Mouse (Mus musculus): ENCODE results near the gene Dnase1l2.

The Dnase1l2 gene

DNA sequence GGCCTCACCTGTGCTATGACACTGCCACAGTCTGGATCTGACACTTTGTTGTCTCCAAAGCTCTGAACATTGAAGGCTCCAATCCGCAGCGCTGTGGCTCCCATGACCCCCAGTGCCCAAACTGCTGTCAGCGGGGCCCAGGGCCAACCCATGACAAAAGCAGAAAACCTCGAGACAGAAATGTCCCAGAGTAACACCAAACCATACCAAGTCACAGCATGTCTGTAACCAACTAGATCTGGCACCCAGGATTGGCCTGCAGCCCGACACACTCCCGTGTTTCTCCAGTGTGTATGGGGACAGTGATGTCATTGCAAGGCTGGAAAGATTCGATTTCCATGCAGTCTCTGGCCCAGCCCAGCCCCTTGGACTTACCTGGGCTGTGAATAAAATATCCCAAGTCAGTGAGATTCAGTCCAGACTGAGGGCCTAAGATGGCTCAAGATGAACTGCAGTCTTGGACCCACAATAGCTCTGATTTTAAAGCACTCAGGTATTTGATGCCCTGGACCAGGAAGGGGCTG, at the start of gene Dnase1l2:
Gene Dnase1l2, minus strand, starts transcription at position 474 of the 524 bp plus-strand sequence.
- DNase-seq = no peak

DNA sequence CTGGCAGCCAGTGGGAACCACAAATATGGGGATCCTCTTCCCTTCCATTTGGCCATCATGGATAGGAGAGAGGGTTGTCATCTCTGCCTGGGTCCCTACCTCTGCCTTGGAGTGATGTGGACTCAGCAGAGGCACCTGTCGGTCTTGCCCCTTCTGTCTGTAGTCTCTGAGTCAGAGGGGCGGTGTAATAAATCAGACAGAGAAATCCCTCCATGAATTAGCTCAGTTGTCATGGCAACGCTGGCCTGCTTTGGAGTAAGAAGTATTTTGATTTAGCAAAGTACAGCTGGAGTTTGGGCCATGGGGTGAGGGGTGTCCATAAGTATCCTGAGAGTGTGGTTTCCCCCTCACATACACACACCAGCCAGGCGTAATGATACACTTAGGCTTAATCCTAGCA, 47.5 kb upstream of the Dnase1l2 start:
- DNase-seq = no peak

DNA sequence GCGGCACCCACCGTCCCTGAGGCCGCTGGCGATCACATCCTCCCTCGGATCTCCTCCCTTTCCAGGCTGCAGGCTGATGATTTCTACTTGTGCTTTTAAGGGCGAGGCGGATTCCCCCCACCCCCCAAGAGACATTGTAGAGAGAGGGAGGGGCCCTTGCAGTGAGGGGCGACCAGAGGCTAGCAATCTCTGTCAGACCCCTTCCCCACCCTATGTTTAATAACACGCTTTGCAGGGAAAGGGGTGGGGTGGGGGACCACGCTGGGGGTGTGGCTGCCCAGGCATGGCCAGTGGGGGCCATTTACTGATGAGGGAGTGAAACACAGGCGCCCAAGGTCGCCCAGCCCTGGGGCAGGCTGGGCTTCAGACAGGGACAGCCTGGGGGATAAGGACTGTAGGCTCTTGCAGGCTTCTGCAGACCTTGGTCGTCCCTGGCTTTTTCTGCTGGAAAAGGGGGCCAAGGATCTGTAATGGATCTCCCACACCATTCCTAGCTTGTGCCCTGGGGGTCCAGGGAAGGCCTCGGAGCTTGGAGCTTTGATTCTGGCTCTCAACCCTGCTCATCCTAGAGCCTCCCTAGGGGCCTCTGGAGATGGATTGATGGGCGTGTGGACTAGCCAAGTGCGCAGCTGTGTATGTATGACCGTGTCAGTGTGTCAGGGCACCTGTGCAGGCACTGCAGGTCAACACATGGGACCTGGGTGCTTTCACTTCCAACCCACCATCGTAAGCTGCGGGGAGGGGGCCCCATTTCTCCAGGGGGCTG, 46.5 kb upstream of the Dnase1l2 start:
- DNase-seq = no peak

DNA sequence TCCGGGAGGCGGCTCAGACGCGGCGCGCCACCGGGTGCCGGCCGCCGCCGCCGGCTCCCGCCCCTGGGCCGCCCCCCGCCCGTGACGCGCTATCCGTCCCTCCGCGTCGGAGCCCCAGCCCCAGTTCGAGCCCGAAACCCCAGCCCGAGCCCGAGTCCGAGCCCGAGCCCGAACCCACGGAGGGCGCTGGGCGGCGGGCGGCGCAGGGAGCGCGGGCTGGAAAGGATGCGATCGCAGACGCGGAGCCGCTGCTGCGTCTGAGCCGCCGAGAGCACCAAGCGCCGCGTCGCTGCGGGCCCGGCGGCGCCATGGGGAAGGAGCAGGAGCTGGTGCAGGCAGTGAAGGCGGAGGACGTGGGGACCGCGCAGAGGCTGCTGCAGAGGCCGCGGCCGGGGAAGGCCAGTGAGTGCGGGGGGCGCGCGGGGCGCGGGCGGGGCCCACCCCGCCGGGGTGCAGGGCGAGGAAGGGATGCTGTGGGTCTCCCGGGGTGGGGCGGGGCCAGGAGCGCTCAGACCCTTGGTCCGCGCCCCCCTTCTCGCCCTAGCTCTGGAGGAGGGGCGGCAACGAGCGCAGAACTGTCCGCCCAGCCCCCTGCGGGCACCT, 45.9 kb upstream of the Dnase1l2 start:
- no peak for DNase-seq

DNA sequence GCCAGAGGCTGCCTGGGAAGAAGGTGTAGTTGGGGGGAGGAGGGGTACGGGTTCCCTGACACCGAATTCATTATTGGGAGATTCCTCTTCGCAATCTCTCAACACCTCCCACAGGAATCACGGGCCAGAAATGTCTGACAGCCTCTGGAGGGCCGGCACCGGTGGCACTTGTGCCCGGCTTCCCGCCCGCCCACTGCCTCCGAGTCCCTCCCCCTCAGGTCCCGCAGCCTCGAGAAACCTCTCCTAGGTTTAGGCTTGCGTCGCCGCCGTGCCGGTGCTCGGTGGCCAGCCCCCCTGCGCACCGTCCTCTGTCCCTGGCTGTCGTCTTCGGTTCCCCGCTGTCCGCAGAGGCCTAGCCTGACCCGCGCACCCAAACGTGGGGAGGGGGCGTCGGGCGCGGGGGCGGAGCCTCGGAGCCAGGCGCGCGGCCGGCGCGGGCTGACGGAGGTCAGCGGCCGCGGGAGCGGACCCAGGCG, 45.3 kb upstream of the Dnase1l2 start, which contains the start of gene Caskin1:
Gene Caskin1, plus strand, starts transcription at position 416 of the 476 bp plus-strand sequence.
- DNase-seq = no peak

DNA sequence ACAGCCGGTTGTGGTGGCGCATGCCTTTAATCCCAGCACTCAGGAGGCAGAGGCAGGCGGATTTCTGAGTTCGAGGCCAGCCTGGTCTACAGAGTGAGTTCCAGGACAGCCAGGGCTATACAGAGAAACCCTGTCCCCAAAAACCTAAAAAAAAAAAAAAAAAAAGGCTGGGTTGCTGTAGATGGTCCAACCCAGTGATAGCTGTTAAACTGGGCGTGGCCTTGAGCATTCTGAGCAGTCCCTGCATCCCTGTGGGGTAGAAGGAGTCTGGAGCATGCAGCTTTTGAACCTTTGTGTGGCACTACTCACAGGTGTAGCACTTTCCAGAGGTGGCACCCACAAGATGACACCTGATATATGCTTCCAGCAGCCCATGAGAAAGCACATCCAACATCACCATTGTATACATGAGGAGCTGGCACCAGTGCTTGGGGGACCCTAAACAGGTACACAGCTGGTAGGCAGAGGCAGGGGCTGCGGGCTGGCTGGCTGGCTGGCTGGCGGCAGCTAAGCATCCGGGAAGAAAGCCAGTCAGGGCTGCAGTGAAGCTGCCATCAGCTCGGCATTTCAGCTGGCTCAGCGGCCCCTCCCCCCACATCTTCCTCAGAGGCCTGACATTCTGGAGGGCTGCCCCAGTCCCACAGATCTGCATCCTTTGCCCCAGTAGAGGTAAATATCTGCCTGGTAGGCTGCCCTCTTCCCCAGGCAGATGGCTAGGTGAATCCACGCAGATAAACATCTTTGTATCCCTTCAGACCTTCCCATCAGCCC, 42.4 kb upstream of the Dnase1l2 start:
- no peak for DNase-seq

DNA sequence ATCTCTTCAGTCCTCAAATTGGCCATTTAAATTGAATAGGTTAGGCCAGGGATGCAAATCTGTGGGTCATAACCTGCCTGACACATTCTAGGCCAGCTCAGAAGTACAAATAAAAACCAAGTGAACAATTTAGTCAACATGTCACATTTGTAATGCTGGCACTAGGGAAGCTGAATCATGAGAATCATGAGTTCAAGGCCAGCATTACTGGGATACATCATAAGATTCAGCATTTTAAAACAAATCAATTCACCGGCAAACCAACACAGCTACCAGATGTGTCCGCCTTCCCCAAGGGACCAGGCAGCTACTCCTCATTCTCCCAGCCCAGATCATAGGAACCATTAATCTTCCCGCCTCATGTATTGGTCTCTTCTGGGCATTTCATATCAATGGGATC, 40.6 kb upstream of the Dnase1l2 start:
- DNase-seq = no peak

DNA sequence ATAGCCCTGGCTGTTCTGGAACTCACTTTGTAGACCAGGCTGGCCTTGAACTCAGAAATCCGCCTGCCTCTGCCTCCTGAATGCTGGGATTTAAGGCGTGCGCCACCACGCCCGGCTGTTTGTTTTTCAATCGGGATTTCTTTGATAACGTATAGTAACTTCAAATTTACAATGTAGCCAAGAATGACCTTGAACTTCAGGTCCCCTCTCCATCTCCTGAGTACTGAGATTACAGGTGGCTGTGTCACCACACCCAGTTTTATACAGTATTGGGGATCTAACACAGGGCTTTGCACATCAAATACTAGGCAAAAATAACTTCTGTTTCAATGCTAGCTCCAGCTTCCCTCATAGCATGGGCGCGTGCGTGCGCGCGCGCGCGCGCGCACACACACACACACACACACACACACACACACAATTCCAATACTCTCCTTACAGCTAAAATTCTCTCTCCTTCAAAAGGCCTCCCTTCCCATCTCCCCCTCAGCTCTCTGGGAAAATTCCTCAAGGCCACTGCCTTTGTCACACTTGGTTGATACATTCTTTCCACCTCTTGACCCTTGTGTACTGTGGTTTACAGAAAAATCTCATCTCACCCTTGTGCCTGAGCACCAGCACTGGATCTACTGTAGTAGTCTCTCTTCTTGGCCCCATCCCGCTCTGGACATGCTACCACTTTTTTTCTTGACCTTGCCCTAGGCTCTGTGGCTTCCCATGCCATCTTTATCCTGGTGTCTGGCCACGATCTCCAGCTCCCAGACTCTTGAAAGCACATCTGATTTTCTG, 38.3 kb upstream of the Dnase1l2 start:
- DNase-seq = no peak

DNA sequence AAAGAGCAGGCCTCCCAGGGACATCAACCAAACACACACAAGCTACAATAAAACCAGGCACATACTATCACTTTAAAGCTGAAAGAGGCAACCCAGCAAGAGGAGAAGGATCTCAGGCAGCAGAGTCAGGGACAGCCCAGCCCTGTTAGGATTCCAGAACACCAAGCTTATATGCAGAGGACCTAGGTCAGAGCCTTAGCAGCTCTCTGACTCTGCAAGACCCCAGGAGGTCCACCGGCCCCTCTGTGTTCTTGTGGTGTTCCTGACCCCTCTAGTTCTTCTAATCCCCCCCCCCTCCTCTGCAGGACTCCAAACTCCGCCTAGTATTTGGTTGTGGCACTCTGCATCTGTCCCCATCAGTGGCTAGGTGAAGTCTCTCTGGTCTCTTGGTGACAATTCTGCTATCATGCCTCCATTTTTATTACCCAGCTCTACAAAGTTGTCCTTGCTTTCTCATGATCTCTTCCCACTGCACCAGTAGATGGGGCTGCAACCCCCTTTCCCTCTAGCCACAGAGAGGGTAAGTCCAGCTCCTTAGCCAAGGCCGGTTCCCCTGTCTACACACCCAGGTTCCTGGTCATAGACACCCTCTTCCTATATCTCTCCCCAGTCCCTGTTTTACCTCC, 37.4 kb upstream of the Dnase1l2 start:
- no peak for DNase-seq

DNA sequence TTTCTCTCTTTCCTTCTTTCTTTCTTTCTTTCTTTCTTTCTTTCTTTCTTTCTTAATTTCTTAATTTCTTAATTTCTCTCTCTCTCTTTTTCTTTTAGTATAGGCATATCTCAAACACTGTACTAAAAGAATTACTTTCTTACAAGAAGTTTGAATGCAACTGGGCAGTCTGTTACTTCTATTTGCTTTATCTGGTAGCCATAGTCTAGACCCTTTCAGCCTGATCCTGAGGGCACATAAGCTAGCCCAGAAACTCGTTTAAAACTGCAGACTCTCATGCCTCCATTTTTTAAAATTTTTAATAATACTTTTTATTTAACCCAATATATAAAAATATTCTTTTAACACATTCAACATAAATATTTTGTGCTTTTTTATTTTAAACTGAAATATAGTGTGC, 36.5 kb upstream of the Dnase1l2 start:
- no peak for DNase-seq

DNA sequence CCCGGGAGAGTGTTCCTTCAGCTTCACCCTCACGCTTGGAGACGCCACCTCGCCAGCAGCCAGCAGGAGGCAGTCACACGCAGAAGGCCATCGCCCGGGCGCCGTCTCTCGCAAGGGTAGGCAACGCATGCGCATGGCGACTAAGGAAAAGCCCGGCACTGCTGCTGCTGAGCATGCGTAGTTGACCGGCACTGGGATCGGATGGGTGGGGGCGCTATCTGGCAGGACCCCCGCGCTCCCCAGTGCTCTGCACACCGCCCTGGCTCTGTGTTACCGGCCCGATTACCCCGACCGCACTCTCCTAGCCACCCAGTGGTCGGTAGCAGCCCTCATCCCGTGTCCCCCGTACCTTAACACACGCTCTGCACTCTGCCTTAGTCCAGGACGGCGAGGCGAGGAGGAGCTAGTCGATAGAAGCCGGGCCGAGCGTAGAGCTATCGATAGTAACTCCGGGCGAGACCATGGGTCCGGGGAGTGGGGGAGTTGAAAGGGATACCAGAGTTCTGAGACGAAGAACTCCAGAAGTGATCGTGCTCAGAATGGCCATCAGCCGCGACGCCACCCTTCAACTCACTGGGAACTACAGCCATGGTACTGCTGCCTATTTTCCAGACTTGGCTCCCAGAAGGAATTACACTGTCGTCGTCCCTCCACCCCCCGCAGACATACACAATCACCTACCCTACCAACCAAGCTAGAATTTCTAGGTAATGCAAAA, 35.9 kb upstream of the Dnase1l2 start, which contains the start of gene Mlst8:
Gene Mlst8, minus strand, starts transcription at position 416 of the 718 bp plus-strand sequence.
- peak; percentile 98 for DNase-seq

DNA sequence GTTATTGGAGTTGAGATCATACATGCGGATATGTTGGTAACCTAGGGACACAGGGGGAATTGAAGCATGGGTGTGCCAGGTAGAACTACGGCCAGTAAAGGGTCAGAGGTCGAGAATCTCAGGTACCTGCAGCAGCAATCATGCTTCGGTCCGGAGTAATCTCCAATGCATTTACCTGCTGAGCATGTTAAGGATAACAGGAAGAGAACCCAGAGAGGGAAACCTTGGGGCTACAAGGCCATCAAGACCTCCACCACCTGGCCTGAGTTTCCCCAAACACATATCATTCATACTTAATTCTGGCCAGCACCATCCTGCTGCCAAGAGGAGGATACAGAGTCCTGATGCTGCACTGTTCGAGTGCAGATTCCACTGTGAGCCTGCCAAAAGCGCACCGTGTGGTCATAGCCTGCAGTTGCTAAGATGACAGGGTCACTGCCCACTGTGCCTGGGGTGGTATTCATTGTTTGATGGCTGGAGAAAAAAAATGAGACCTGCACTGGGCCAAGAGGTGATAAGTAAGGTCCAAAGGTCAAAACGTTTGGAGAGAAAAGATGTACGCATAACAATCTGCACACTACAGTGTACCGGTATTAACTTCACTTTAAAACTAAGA, 35.2 kb upstream of the Dnase1l2 start:
- DNase-seq = peak; percentile 46

DNA sequence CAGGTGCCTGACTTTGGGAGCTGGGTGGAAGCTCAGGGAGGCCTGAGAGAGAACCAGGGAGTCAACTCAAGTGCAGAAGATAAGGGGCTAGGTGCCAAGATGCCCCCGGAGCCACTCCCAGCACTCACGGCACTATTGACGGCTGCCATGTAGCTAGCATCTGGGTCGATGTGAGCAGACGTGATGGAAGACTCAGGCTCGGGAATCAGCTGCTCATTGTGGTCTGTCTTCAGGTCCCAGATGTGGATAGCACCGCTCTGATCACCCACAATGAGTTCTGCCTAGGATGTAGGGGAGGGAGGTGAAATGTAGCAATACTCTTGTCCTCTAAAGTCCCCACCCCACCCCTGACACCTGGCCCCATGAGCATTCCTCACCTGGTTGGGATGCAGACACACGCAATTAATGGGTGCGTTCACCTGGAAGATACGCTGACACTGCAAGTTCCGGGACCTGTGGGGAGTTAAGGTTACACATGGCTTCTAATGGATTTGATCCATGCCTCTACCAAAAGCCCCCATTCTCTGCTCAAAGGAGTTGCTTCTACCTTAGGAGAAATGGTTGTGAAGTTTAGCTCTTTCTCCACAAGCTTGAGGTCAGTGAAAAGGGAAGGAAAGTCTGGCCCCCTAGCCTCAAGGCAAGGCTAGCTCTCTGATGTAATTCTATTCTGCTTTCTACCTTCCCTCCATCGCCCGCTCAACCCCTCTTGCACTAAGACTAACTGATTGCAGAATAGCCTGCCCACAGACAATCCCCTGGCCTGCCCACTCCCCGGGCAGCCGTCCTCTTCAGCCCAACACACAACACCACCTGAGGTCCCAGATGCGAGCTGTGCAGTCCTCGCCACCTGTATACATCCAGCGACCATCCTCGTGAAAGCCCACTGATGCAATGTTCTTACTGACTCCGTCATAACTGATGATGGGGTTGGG, 34.4 kb upstream of the Dnase1l2 start:
- no peak for DNase-seq

DNA sequence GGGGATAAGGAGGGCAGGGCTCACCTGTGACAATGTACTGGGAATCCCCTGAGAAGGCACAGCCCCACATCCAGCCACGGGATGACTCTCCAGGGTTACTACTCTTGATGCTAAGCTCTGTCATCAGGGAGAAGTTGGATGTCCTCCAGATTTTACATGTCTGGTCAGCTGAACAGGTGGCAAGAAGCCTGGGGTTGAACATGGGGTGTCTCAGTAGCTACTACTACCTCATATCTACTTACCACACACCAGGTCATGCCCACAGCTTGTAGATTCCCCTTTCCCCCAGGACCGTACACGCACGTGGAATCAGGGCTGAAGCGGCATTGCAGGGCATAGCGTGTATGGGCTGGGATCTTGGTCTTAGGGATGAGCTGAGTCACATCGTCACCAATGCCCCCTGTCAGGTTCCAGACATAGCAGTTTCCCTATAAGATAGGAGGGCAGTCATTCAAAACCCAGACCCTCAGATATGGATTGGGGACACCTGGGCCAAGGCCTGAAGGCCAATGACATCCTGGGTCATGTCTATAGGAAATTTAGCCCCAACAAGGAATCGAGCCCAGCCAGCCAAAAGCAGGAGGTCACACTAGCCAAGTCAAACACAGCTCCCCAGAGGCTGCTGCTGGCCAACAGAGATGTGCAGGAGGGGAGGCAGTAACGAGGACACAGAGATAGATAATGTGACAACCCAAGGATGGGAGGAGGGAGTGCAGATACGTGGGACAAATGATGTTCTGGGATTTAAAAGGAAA, 33.3 kb upstream of the Dnase1l2 start:
- no peak for DNase-seq

DNA sequence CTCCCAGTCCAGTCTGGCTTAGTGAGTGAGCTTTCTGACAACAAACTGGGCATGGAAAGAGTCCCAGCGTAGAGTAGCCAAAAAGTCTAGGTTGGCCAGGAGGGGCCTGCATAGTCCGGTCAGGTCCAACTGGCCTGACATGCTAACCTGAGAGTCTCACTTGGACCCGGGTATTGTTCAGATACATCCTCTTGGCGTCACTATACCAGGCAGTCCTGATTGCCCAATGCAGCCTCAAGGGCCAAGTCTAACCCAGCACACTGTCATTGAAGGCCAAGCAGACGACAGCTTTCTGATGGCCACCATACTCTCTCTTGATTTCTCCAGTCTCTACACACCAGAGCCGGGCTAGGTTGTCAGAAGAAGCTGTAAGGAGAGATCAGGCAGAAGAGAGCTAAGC, 32.7 kb upstream of the Dnase1l2 start:
- no peak for DNase-seq

DNA sequence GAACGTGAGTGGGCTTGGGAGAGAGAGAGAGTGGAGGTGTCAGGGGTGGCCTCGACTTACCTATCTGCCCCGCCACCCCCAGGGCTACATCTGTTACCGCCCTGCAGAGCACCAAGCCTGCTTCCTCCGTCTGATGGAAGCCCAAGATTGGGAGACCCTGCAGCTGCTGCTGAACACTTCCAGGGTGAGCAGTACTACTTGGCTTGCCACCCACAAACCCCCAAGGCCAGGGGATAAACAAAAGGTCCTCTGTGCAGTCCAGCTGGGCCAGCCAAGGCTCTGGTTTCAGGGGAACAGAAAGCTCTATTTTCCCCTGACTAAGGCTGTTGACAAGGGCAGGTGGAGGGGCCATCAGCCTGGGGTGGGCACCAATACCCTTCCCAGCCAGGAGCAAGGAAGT, 31.7 kb upstream of the Dnase1l2 start:
- no peak for DNase-seq

DNA sequence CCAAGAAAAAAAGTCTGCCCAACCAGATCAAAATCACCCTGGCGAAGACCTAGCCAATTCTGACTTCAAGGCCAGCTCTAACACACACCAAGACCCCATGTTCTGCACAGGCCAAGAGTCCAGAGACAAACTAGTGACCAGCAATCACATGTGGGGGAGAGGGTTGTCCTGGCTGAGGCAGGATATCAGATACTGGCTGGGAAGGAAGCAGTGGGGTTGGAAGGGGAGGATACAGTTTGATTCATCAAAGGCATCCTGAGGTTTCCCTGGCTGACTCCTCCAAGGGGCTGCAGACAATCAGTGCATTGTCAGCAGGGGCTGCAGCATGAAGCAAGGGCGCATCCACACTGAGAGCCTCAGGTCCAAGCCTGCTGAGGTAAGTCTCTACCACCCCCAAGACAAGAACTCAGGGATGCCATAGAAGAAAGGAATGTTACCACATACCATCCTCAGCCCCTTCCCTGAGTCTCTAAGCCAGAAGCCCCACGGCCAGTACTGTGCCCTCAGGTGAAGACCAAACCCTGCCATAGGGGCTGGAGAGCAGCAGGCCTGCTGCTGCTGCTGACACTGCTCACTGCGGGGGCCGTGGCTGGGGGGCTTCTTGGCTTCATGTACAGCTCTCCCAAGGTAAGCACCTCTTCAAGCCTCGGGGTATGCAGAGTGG, 30.8 kb upstream of the Dnase1l2 start, which contains the start of gene Bricd5:
Gene Bricd5, plus strand, starts transcription at position 273 of the 664 bp plus-strand sequence.
- DNase-seq = no peak

DNA sequence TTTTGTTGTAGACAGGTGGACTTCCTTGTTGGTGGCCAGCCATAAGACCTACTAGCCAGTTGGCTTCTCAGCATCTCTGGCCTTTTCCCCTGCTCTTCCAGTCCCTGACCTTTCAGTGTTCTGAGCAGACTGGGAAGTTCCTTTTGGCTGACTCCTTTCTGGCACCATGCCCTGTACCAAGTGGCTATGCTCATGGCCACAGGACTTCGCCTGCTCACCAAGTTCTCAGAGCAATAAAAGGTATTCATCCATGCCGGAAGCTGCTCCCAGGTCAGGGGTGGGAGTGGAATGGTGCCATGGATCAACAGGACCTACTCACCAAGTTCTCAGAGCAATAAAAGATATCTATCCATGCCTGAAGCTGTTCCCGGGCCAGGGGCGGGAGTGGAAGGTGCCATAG, 29.6 kb upstream of the Dnase1l2 start:
- DNase-seq = peak; percentile 95
